Mouse (Mus musculus) left cerebral cortex, postnatal 36 days (tissue): ENCODE results near the gene Olfr5. TPM values are rescaled to one million over a fixed set of nuclear protein-coding genes. Genes with fewer than 3 reads are reported as not detected.
"Not testable (repeated sequence)": the region's sequence is repeated elsewhere in the genome, so short reads cannot be mapped to it uniquely, and the experiment has no call there.

Experiments
- DNase-seq, 2 experiments: peaks; one replicate each; pipeline ENCODE4 v3.0.0; 2021 to 2022; ENCODE audit warnings: low spot score in 2 of 2, mixed read lengths in 1 of 2
- intact Hi-C: fragments of 180-260 bp; cut with DNase I; formaldehyde crosslinking; loops from one replicate; pipeline ENCODE4 v1.15.1; 2025
- total RNA-seq, 2 experiments: library from RNA; stranded (reverse); gene quantifications; 2 replicates each; pipeline ENCODE4 v1.2.3; 2021

Gene Olfr5
- total RNA-seq, result not detected

DNA sequence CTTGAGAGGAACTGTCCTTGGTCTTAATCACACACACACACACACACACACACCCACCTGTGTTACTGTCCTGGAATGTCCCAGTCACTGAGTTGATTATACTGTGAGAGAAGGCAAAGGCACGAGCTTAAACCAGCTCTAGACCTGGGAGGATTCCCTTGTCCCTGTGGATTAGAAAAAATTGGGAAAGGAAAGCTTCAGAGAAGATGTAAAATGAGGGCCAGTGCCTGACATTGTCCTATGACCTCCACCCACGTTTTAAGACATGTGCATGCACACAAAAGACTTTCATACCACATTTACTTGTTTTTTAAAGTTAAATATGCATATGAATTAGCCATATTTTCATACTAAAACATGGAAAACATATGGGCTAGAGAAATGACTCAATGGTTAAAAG lies at the start of gene Olfr5:
Olfr5 (minus strand) TSS at position 101 of the 400 bp plus-strand sequence.
- intact Hi-C loops, result no loop called here

DNA sequence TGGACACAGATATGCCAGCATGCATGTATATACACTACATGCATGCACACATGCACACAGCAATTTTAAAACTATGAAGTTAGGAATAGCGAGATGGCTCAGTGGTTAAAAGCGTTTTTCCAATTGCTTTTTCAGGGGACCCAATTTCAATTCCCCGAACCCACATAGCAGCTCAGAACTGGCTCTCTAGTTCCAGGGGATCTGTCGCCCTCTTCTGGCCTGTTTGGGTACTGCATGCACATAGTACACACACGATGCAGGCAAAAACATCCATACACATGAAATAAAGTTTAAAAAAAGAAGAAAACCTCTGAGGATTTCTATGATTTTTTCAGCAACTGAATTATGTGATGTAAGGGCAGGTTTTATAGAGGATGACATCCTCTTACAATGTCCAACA lies 39.4 kb upstream of the Olfr5 start:
- DNase-seq, result no peak
- intact Hi-C loops, result no loop called here

More for the DNA sequence above, at the start of gene Olfr5:
- DNase-seq, result no peak

GRCm38 (mm10) chr7:6525001-6525400 lies 38.3 kb upstream of the Olfr5 start:
- intact Hi-C loops, result no loop called here
- no peak for DNase-seq

- intact Hi-C loops, result no loop called here
Measured at GRCm38 (mm10) chr7:6522850-6523249, 36.1 kb upstream of the Olfr5 start, which contains the start of gene Olfr1349. Gene Olfr1349, minus strand, starts transcription at chr7:6522950.

GRCm38 (mm10) chr7:6521666-6522065 lies 34.9 kb upstream of the Olfr5 start:
- intact Hi-C loops, result no loop called here

More at GRCm38 (mm10) chr7:6522850-6523249, 36.1 kb upstream of the Olfr5 start, which contains the start of gene Olfr1349:
- DNase-seq, result no peak

GRCm38 (mm10) chr7:6508648-6509047 lies 21.9 kb upstream of the Olfr5 start, which contains the start of gene Olfr1348:
Gene Olfr1348, minus strand, starts transcription at chr7:6508748.
- DNase-seq, result no peak
- intact Hi-C loops, result no loop called here

More at GRCm38 (mm10) chr7:6521666-6522065, 34.9 kb upstream of the Olfr5 start:
- DNase-seq, result no peak

DNA sequence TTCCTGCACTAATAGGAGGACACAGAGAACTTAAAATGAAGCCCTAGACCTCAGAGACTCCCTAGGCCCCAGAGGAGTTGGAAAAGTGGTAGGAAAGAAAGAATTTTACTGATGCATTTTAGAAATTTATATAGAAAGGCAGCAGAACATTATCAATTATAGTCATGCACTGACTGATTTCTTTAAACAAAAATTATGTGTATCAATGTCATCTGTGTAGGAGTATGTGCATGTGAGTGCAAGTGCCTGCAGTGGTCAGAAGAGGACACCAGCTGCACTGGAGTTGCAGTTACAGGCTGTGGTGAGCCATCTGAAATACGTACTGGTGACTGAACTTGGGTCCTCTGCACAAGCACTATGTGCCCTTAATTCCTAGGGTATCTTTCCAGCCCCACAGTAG lies 12.9 kb upstream of the Olfr5 start, which contains the start of gene Olfr1347:
Olfr1347 (minus strand) TSS at position 101 of the 400 bp plus-strand sequence.
- DNase-seq, result no peak
- intact Hi-C loops, result no loop called here

GRCm38 (mm10) chr7:6477633-6478032 lies 9.1 kb downstream of the Olfr5 start:
- DNase-seq, intact Hi-C loops: not testable (repeated sequence)

- intact Hi-C loops, result no loop called here
Measured at GRCm38 (mm10) chr7:6466951-6467350, 19.8 kb downstream of the Olfr5 start, which contains the start of gene Olfr1346. Gene Olfr1346, plus strand, starts transcription at chr7:6467101.

GRCm38 (mm10) chr7:6456399-6456798 lies 30.3 kb downstream of the Olfr5 start:
- intact Hi-C loops, result no loop called here
- DNase-seq, result no peak

More at GRCm38 (mm10) chr7:6466951-6467350, 19.8 kb downstream of the Olfr5 start, which contains the start of gene Olfr1346:
- no peak for DNase-seq

DNA sequence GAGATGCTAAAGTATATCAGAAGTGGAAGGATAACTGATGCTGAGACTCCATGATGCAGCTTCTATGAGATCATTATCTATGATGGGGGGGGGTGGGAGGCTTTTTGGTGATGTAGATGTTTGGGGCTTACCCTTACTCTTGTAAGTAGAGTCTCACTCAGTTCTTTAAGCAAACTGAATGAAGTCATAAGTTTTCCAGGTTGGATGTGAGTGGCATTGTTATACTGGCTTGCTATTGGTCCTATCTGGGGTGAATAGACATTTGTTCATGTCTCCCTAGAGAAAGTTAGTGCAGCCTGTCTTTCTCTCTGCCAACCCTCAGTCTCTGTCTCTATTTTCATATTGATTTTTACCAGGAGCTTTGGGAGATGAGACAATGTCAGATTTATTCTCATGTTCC lies 30.9 kb downstream of the Olfr5 start, which contains the start of gene Olfr1336:
Olfr1336 (plus strand) TSS at position 301 of the 400 bp plus-strand sequence.
- intact Hi-C loops, result no loop called here
- DNase-seq, result no peak

GRCm38 (mm10) chr7:6447771-6448170 lies 39.0 kb downstream of the Olfr5 start:
- DNase-seq, result no peak
- intact Hi-C loops, result no loop called here

DNA sequence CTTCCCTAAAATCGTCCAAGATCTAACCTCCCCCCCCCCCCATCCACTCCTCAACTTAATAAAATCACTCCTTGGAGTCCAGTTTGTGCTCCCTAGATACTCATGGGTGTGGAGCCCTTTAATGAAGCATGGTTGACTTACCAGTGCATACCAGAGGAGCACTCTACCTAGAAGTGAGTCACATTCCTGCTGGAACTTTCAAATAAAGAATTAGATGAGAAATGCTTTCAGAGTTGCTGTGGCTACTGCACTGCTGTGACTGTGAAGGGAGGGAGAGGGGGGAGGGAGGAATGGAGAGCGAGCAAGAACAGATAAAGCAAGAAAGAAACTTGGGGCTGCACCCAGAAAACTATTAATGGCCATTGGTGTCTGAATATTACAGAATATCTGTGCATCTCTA lies 45.6 kb downstream of the Olfr5 start:
- intact Hi-C loops, result no loop called here
- no peak for DNase-seq

GRCm38 (mm10) chr7:6438388-6438787 lies 48.4 kb downstream of the Olfr5 start, which contains the start of gene Olfr1344:
Gene Olfr1344, plus strand, starts transcription at chr7:6438688.
- DNase-seq, result no peak
- intact Hi-C loops, result loop anchor here (5.0 kb wide), 1 partner anchor 479 kb away; no protein-coding TSS in a partner anchor

DNA sequence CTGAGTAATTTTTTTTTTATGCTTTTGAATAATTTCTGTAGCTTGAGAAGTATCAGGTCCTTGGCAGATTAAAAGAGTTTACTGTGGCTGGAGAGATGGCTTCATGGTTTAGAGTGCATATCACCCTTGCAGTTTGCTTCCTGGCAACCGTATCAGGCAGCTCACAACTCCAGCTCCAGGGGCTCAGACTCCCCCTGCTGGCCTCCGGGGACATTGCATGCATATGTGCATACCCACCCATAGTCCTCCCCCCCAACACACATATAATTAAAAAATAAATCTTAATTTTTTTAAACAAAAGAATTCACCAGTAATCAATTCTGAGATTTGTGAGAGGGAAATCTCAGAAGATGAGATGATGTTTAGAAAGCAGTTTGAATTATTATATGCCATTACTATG lies 56.4 kb downstream of the Olfr5 start:
- no peak for DNase-seq
- intact Hi-C loops, result loop anchor here (5.0 kb wide), 1 partner anchor 68 kb away; the partner anchor contains the start of gene Zfp78

DNA sequence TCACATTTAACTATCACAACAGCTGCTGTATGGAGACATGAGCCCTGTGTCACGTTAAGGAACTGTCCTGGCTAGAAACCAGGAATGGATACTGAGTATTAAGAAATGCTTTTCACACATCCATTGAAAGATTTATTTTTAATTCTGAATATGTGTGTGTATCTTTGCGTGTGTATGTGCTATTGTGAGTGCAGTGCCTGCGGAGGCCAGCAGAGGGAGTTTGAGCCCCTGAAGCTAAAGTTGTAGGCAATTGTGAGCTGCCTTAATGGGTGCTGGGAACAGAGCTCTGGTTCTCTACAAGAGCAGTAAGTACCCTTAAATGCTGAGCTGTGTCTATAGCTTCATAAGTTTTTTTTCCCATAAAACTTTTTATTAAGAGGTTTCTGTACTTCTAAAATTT lies 57.4 kb downstream of the Olfr5 start:
- DNase-seq, result no peak
- intact Hi-C loops, result loop anchor here (10.0 kb wide), 1 partner anchor 865 kb away; no protein-coding TSS in a partner anchor

Other genes starting within 250 kb of the Olfr5 start
- not detected for gene Epp13, start 234.2 kb downstream of the Olfr5 start, total RNA-seq
- gene Zfp667, start 200.4 kb downstream of the Olfr5 start, total RNA-seq, result 10 to 100 TPM; 10.4 to 11.1 TPM
- 10 to 100 TPM in 1 of 2 experiments, 1 to 10 TPM in 1; 9.0 to 11.2 TPM for gene Zfp583, start 155.7 kb downstream of the Olfr5 start, total RNA-seq
- 1 to 10 TPM; 5.4 to 7.8 TPM for gene Gm3854, start 143.2 kb downstream of the Olfr5 start, total RNA-seq
- 1 to 10 TPM; 4.4 to 4.6 TPM for gene Zfp78, start 123.7 kb downstream of the Olfr5 start, total RNA-seq
- gene Zfp28, start 103.6 kb downstream of the Olfr5 start, total RNA-seq, result 1 to 10 TPM; 4.3 to 8.2 TPM
- 10 to 100 TPM; 13.5 to 14.7 TPM for gene Smim17, start 88.2 kb downstream of the Olfr5 start, total RNA-seq
- gene Gm20715, start 76.7 kb downstream of the Olfr5 start, total RNA-seq, result under 1 TPM; 0.12 to 0.18 TPM
- gene Olfr1344, start 48.3 kb downstream of the Olfr5 start, total RNA-seq, result 1 to 10 TPM; 1.0 to 1.2 TPM
- under 1 TPM; 0.05 to 0.14 TPM for gene Olfr1336, start 30.8 kb downstream of the Olfr5 start, total RNA-seq
- not detected for gene Olfr1346, start 19.8 kb downstream of the Olfr5 start, total RNA-seq
- gene Olfr1347, start 12.8 kb upstream of the Olfr5 start, total RNA-seq, result not detected
- gene Olfr1348, start 21.8 kb upstream of the Olfr5 start, total RNA-seq, result not detected
- not detected for gene Olfr1349, start 36.0 kb upstream of the Olfr5 start, total RNA-seq
- not detected for gene Olfr1350, start 77.9 kb upstream of the Olfr5 start, total RNA-seq
- gene Zim1, start 209.5 kb upstream of the Olfr5 start, total RNA-seq, result 1 to 10 TPM; 2.6 to 6.4 TPM
- 100 to 1,000 TPM; 176 to 235 TPM for gene Peg3, start 243.5 kb upstream of the Olfr5 start, total RNA-seq
- gene Usp29, start 243.6 kb upstream of the Olfr5 start, total RNA-seq, result 10 to 100 TPM; 32.8 to 44.1 TPM